Mouse (Mus musculus): ENCODE measurements at regions not wholly inside any gene's neighbourhood (a gene's known extent, or its start where the extent isn't known, plus 50 kb on each side); places are given as distances from the start of the nearest gene placed in this dataset.

- DNase-seq = no peak
Observed at GRCm38 (mm10) chr5:43093647-43094326, 139.2 kb upstream of the Cpeb2 start.

- peak; percentile 17 for DNase-seq
Observed at GRCm38 (mm10) chr5:43094329-43094898, 138.6 kb upstream of the Cpeb2 start.

GRCm38 (mm10) chr5:43102000-43102459 lies 130.9 kb upstream of the Cpeb2 start:
- DNase-seq = no peak

GRCm38 (mm10) chr5:43102590-43102989 lies 130.4 kb upstream of the Cpeb2 start:
- DNase-seq = no peak

GRCm38 (mm10) chr5:43103728-43104127 lies 129.2 kb upstream of the Cpeb2 start:
- DNase-seq = no peak

GRCm38 (mm10) chr5:43105528-43105927 lies 127.4 kb upstream of the Cpeb2 start:
- DNase-seq = no peak

GRCm38 (mm10) chr5:43107436-43108259 lies 125.3 kb upstream of the Cpeb2 start:
- no peak for DNase-seq

- no peak for DNase-seq
Observed at GRCm38 (mm10) chr5:43108260-43108589, 124.7 kb upstream of the Cpeb2 start.

GRCm38 (mm10) chr5:43110122-43110521 lies 122.8 kb upstream of the Cpeb2 start:
- no peak for DNase-seq

- DNase-seq = no peak
Observed at GRCm38 (mm10) chr5:43111740-43112139, 121.2 kb upstream of the Cpeb2 start.

- DNase-seq = no peak
Observed at GRCm38 (mm10) chr5:43113405-43114119, 119.4 kb upstream of the Cpeb2 start.

GRCm38 (mm10) chr5:43115507-43115906 lies 117.5 kb upstream of the Cpeb2 start:
- no peak for DNase-seq

GRCm38 (mm10) chr5:43116821-43117220 lies 116.1 kb upstream of the Cpeb2 start:
- no peak for DNase-seq

GRCm38 (mm10) chr5:43121065-43121464 lies 111.9 kb upstream of the Cpeb2 start:
- DNase-seq = no peak

- no peak for DNase-seq
Observed at GRCm38 (mm10) chr5:43124301-43124700, 108.7 kb upstream of the Cpeb2 start.

- DNase-seq = no peak
Observed at GRCm38 (mm10) chr5:43125774-43126536, 107.0 kb upstream of the Cpeb2 start.

GRCm38 (mm10) chr5:43130377-43130776 lies 102.6 kb upstream of the Cpeb2 start:
- DNase-seq = no peak

- DNase-seq = no peak
Observed at GRCm38 (mm10) chr5:43130901-43131557, 101.9 kb upstream of the Cpeb2 start.

GRCm38 (mm10) chr5:43133672-43134071 lies 99.3 kb upstream of the Cpeb2 start:
- DNase-seq = no peak

- no peak for DNase-seq
Observed at GRCm38 (mm10) chr5:43136142-43136541, 96.8 kb upstream of the Cpeb2 start.

- DNase-seq = no peak
Observed at GRCm38 (mm10) chr5:43137777-43138176, 95.2 kb upstream of the Cpeb2 start.

- DNase-seq = no peak
Observed at GRCm38 (mm10) chr5:43138931-43139486, 94.0 kb upstream of the Cpeb2 start.
